Mouse (Mus musculus) heart, postnatal 14 days (tissue): Measurements from ENCODE around the gene Pom121l12. TPM values are rescaled to one million over a fixed set of nuclear protein-coding genes. Genes with fewer than 3 reads are reported as not detected.

ENCODE experiments used
- DNase-seq, 2 experiments: peaks; one replicate each; pipeline ENCODE4 v3.0.0; 2021 to 2022
- intact Hi-C: fragments of 180-260 bp; cut with DNase I; formaldehyde crosslinking; loops from one replicate; pipeline ENCODE4 v1.15.1; 2025
- long read RNA-seq, 2 experiments: library from polyadenylated mRNA; stranded (forward); transcript quantifications; one replicate each; pipeline ENCODE4 v2.0.0; 2021
- total RNA-seq, 2 experiments: library from RNA; stranded (reverse); gene quantifications; 2 replicates each; pipeline ENCODE4 v1.2.3; 2021

Gene Pom121l12
- total RNA-seq: not detected
- long read RNA-seq, experiment 1: 0 reads
- long read RNA-seq, experiment 2: 0 reads

GRCm38 (mm10) chr11:14598976-14599375 lies at the start of gene Pom121l12:
Gene Pom121l12 (plus strand): TSS chr11:14599276.
- no peak for DNase-seq
- intact Hi-C loops: no loop called here

GRCm38 (mm10) chr11:14611859-14612258 lies 12.8 kb downstream of the Pom121l12 start:
- intact Hi-C loops: no loop called here

More at GRCm38 (mm10) chr11:14611859-14612258, 12.8 kb downstream of the Pom121l12 start:
- no peak for DNase-seq
